Comparison of ENCODE assay signal across 12 mouse cellular contexts in the genomic region with DNA sequence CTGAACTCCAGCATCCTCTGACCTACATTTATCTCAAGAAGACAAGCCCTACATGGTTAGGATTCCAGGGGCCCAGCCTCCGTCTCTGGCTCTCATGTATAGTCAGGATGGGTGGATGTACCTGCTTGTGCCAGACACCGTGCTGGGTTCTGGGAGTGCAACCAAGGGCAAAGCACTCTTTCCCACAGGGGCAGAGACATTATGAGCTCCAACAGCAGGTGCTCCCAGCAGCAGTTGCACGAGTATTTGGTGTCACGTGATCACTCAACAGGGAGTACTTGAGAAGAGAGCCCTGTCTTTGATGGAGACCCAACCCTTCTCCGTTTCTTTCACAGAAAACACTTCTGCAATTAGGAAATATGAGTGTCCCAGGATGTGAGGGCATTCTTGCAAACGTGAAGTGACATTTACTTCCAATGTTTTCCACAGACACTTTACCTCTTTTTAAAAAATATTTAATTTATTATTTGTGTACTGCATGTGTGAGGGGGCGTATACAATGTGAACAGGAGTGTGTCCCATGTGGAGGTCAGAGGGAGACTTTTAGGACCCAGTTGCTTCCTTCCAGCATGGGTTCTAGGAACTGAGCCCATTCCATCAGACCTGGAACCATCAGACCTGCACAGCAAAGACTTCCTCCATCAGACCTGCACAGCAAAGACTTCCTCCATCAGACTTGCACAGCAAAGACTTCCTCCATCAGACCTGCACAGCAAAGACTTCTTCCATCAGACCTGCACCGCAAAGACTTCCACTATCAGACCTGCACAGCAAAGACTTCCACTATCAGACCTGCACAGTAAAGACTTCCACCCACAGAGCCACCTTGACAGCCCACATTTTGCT.
"Had no signal": no experiment of that assay in that cellular context is flagged by ENCODE, and none has a peak within 500 bp of the region (broad histone marks: within the 10 kb centered on the region; RNA-seq: fewer than 3 reads in every experiment).

No protein-coding gene starts in this region.

- ATAC-seq: midbrain, embryonic 13.5 days had no signal

- H3K27ac ChIP-seq: limb, embryonic 13.5 days; liver, embryonic 14.5 days; midbrain, embryonic 13.5 days; stomach, postnatal 0 days had no signal

- DNase-seq: kidney, postnatal 14 days; left cerebral cortex, postnatal 4 days; lung, adult 2 months; lung, postnatal 14 days; right cerebral cortex, adult 18-20 months; right cerebral cortex, postnatal 25 days; thymus, adult 18-20 months; thymus, postnatal 14 days had no signal

- H3K9ac ChIP-seq: limb, embryonic 13.5 days; liver, embryonic 14.5 days; midbrain, embryonic 13.5 days had no signal

- H3K4me3 ChIP-seq: limb, embryonic 13.5 days; midbrain, embryonic 13.5 days had no signal

- H3K27me3 ChIP-seq: limb, embryonic 13.5 days; midbrain, embryonic 13.5 days had no signal

- H3K4me1 ChIP-seq: midbrain, embryonic 13.5 days had no signal

- H3K36me3 ChIP-seq: limb, embryonic 13.5 days; midbrain, embryonic 13.5 days had no signal

- H3K4me2 ChIP-seq: limb, embryonic 13.5 days; midbrain, embryonic 13.5 days had no signal

- H3K9me3 ChIP-seq: limb, embryonic 13.5 days; midbrain, embryonic 13.5 days had no signal
